Mouse (Mus musculus) CH12.LX (cell line): ENCODE results near the gene Dapk3.

Source experiments
- BHLHE40 ChIP-seq: IDR thresholded peaks from 2 replicates; pipeline ENCODE4 v1.6.1; 2011; ENCODE audit warnings: mild to moderate bottlenecking, low read depth, low read length, improper control_type of control experiment
- CTCF ChIP-seq, 2 experiments: IDR thresholded peaks in 1 of 2; conservative IDR thresholded peaks in 1 of 2; 2 replicates each; pipeline ENCODE4 v1.5.1; 2011 to 2012; ENCODE audit warnings: low read depth in 2 of 2, low read length in 2 of 2, improper control_type of control experiment in 1 of 2, inconsistent platforms in 1 of 2, mild to moderate bottlenecking in 1 of 2, moderate library complexity in 1 of 2
- EP300 ChIP-seq: IDR thresholded peaks from 2 replicates; pipeline ENCODE4 v1.6.1; 2011; ENCODE audit warnings: low read length, improper control_type of control experiment
- MEF2A ChIP-seq: IDR thresholded peaks from 2 replicates; pipeline ENCODE4 v1.6.1; 2014; ENCODE audit warnings: low read depth, mild to moderate bottlenecking, inconsistent platforms, low read length, improper control_type of control experiment, borderline replicate concordance
- RCOR1 ChIP-seq: conservative IDR thresholded peaks from 2 replicates; pipeline ENCODE4 v1.6.1; 2012; ENCODE audit warnings: low read depth, mild to moderate bottlenecking, inconsistent platforms, low read length, improper control_type of control experiment
- TCF12 ChIP-seq: IDR thresholded peaks from 2 replicates; pipeline ENCODE4 v1.6.1; 2014; ENCODE audit warnings: low read depth, mild to moderate bottlenecking, inconsistent platforms, low read length, improper control_type of control experiment
- USF2 ChIP-seq: conservative IDR thresholded peaks from 2 replicates; pipeline ENCODE4 v1.6.1; 2011; ENCODE audit warnings: low read depth, low read length, improper control_type of control experiment

GRCm38 (mm10) chr10:81221402-81222015 lies 38.7 kb downstream of the Dapk3 start:
- no peak for TF ChIP-seq BHLHE40
- no peak for TF ChIP-seq CTCF (conservative IDR thresholded peaks at IDR 0.05 in 1 of 2, IDR thresholded peaks at IDR 0.05 in 1 of 2; ENCODE audit: low read depth in 2 of 2, low read length in 2 of 2)
- TF ChIP-seq EP300: no peak
- no peak for TF ChIP-seq USF2
- no peak for TF ChIP-seq RCOR1
- no peak for TF ChIP-seq MEF2A
- TF ChIP-seq TCF12: no peak
